ENCODE assay signal across 8 mouse cellular contexts in the genomic region with DNA sequence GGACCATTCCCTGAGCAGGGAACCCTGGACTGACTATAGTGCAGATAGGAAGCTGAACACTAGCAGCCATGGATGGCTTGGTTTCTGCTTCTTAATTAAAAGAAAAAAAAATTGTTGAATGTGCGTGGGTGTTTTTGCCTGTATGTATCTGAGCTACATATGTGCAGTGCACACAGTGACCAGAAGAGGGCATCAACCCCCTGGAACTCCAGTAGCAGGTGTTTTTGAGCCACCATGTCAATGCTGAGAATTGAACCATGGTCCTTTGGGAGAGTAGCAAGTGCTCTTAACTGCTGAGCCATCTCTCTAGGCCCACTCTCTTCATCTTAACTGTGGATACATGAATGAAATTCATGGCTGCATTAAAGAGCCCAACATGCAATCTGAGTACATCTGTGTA.
DNase-seq lines count a peak whose midpoint lies in the region; TF ChIP-seq lines count a peak whose summit lies in the region.
"Had no signal": no experiment of that assay in that cellular context is flagged by ENCODE, and none has a peak within 500 bp of the region (broad histone marks: within the 10 kb centered on the region; RNA-seq: fewer than 3 reads in every experiment).

No protein-coding gene starts in this region.

- no peaks in the 10 kb centered on the region for H3K4me1 ChIP-seq in ES-Bruce4 (ENCODE audit: control insufficient read depth, insufficient read depth, low read length)

- H3K27ac ChIP-seq in ES-Bruce4 (ENCODE audit: insufficient read depth, low read length): no peak overlapping the region
- H3K27ac ChIP-seq: macrophage had no signal

- peak; percentile 5 for DNase-seq in layer of hippocampus, adult 11-12 months (ENCODE audit: low spot score)
- no peak for DNase-seq in layer of hippocampus, postnatal 14 days (ENCODE audit: low spot score in 2 of 2)
- peak; percentile 4 for DNase-seq in c-Kit-positive CD71-negative TER-119-negative erythroid progenitor cells, embryonic 14.5 days (ENCODE audit: low read depth)
- DNase-seq in retina, postnatal 1 day: peak; percentile 9
- no peak for DNase-seq in neural tube, embryonic 10.5 days (ENCODE audit: extremely low spot score, low spot score)
- DNase-seq in frontal cortex, postnatal 10 days (ENCODE audit: low spot score in 2 of 2): no peak

- TF ChIP-seq CTCF in ES-Bruce4 (IDR thresholded peaks at IDR 0.05; ENCODE audit: low read depth, low read length): peak; percentile 25

- no peak overlapping the region for H3K4me3 ChIP-seq in ES-Bruce4 (ENCODE audit: low read depth, low read length)

- H3K36me3 ChIP-seq in ES-Bruce4 (ENCODE audit: control insufficient read depth, insufficient read depth, low read length, poor library complexity, severe bottlenecking): no peaks in the 10 kb centered on the region

- TF ChIP-seq POLR2A in ES-Bruce4 (IDR thresholded peaks at IDR 0.05; ENCODE audit: insufficient read depth, low read length): no peak

- H3K9ac ChIP-seq in ES-Bruce4 (ENCODE audit: low read depth, poor library complexity, severe bottlenecking): no peak overlapping the region

- no peak for TF ChIP-seq EP300 in ES-Bruce4 (IDR thresholded peaks at IDR 0.05; ENCODE audit: insufficient read depth, low read depth, low read length)

- H3K27me3 ChIP-seq in ES-Bruce4 (ENCODE audit: control insufficient read depth, insufficient read depth, low read length, poor library complexity, severe bottlenecking): no peaks in the 10 kb centered on the region

- H3K9me3 ChIP-seq in ES-Bruce4 (replicated peaks; ENCODE audit: control insufficient read depth, insufficient read depth, low read length, poor library complexity, severe bottlenecking): no peaks in the 10 kb centered on the region; the same call in 1 of the 2 replicates

Comparison
In these comparisons a context has a peak if more than half of its experiments do, and no peak if none do; other contexts are left out.
1. DNase-seq: peak in layer of hippocampus, adult 11-12 months (single experiment), c-Kit-positive CD71-negative TER-119-negative erythroid progenitor cells, embryonic 14.5 days (single experiment) and retina, postnatal 1 day (single experiment); none in layer of hippocampus, postnatal 14 days (0 of 2), neural tube, embryonic 10.5 days (single experiment) and frontal cortex, postnatal 10 days (0 of 2).